Mouse (Mus musculus): ENCODE results near the gene Plcd1. TPM values are rescaled to one million over a fixed set of nuclear protein-coding genes. Genes with fewer than 3 reads are reported as not detected.

The Plcd1 gene
- polyA plus RNA-seq, 1 experiment from 2014 or later, result 17.3 TPM

DNA sequence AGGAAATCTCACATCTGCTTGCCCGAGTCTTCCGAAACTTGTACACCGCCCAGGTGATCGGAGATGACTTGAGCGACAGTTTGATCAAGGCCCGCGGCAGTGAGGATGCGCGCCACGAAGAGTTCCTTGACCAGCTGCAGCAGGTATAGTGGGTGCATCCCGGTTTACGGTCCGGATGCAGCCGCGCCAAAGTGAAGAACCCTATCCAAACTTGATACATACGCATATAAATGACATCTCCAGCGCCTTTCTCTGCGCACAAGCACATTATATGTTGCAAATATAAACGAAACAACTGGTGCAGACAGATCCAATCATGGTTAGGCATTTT is 9.4 kb upstream of the Plcd1 start:
- Histone ChIP-seq H3K36me3 (ENCODE audit: insufficient read depth, low read length) (no peaks in the 10 kb centered on the region), H3K27ac (no peak overlapping the region), H3K4me2 (ENCODE audit: low read length) (peak overlapping the region; percentile 88), H3K4me3 (replicated peaks; ENCODE audit: low read depth, low read length) (peak overlapping the region; percentile 63), H3K9ac (ENCODE audit: low read depth, low read length) (peak overlapping the region; percentile 42; the same call in 1 of the 2 replicates), H3K27me3 (ENCODE audit: insufficient read depth, low read length) (no peaks in the 10 kb centered on the region; the same call in 1 of the 2 replicates), H3K4me1 (replicated peaks; ENCODE audit: insufficient read depth, low read length) (no peaks in the 10 kb centered on the region), H3K9me3 (replicated peaks; ENCODE audit: low read length) (no peaks in the 10 kb centered on the region)
- WGBS, result 2% methylated on average over 19 of the region's 19 CpGs
- TF ChIP-seq CTCF (IDR thresholded peaks at IDR 0.05; ENCODE audit: low read depth), result no peak
- ATAC-seq (replicated peaks; ENCODE audit: low FRiP score, low read depth) (no peak), DNase-seq (ENCODE audit: low spot score) (no peak)

DNA sequence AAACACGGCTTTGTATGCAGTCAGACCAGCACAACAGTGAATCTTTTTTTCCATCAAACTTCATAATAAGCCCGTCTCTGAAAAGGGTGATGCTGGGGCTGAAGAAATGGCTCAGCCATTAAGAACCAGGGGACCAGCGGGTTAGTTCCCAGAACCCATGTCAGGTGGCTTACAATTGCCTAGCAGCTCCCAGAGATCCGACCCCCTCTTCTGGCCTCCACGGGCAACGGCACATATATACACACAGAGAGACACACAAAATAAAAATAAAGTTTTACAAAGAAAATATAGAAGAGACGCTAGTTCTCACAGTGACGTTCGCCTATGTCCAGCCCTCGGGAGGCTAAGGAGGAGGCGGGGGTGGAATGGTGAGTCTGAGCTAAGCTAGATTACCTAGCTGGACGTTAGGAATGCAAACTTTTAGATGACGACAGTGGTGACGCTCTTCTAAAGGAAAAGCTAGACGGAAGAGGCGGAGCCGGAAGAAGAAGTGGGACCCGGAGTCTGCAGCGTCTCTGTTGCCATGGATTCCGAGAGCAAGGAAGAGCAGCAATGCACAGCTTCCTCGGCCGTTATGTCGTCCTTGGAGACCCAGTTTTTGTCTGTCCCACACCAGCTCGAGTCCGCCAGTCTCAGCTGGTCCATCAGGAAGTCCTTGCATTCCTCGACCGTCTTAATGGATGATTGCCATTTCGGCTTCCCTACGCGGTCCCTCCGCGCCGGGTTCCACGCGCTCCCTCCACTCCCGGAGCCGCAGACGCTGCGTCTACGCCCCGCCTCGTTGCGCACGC is 8.9 kb upstream of the Plcd1 start, which contains the start of gene Dlec1:
Dlec1 (plus strand) TSS at position 487 of the 791 bp plus-strand sequence.
- no peaks in the 10 kb centered on the region for H3K4me1 ChIP-seq (replicated peaks; ENCODE audit: insufficient read depth, low read length)
- WGBS, result 3% methylated on average over 44 of the region's 44 CpGs
- TF ChIP-seq CTCF (IDR thresholded peaks at IDR 0.05; ENCODE audit: low read depth), result peak; percentile 47

DNA sequence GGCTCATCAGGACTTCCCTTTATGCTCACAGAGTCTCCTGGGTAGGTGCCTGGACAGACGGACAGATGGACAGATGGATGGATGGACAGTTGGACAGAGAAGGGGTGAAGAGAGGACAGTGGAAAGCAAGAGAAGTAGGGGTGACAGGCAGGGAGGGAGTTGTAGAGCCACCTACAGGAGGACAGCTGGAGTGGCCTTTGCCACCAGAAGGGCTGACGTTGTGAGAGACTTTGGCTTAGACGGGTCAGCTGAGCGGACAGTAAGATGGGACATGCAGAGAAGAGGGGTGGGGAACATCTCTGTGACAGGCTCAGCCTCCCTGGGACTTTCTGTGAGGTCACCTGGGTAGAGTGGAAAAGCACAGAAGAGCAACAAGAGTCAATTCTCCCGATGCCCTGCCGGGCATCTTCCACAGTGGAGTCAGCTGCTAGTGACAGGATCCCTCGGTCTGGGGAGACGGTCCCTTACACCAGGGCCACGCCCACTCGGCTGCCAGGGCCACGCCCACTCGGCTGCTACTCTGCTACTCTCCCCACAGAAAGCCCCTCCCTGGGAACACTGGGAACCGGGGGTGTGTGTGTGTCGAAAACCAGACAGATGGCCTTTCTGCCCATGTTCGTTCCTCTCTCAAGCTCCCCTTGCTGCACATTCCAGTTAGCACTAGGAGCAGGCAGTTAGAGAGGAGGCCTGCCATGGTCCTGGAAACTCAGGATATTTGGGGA is 7.0 kb upstream of the Plcd1 start:
- 0 out of 2 replicates have a peak, but pooled peaks have one; percentile 34 for ATAC-seq (replicated peaks; ENCODE audit: low FRiP score, low read depth)
- DNase-seq (ENCODE audit: low spot score), result no peak
- TF ChIP-seq CTCF (IDR thresholded peaks at IDR 0.05; ENCODE audit: low read depth), result 0 out of 2 replicates have a peak, but pooled peaks have one; percentile 8
- Histone ChIP-seq H3K4me2 (ENCODE audit: low read length) (no peak overlapping the region), H3K36me3 (ENCODE audit: insufficient read depth, low read length) (no peaks in the 10 kb centered on the region), H3K4me3 (replicated peaks; ENCODE audit: low read depth, low read length) (no peak overlapping the region), H3K9ac (ENCODE audit: low read depth, low read length) (no peak overlapping the region), H3K27me3 (ENCODE audit: insufficient read depth, low read length) (no peaks in the 10 kb centered on the region; the same call in 1 of the 2 replicates), H3K4me1 (replicated peaks; ENCODE audit: insufficient read depth, low read length) (no peaks in the 10 kb centered on the region), H3K9me3 (replicated peaks; ENCODE audit: low read length) (no peaks in the 10 kb centered on the region), H3K27ac (no peak overlapping the region)
- 16% methylated on average over 15 of the region's 15 CpGs for WGBS

More for the DNA sequence above, 8.9 kb upstream of the Plcd1 start, which contains the start of gene Dlec1:
- H3K27ac ChIP-seq, result peak within 1 kb of the TSS; percentile 26; the same call in 1 of the 2 replicates
- peak within 1 kb of the TSS; percentile 88 for H3K4me2 ChIP-seq (ENCODE audit: low read length)
- peak within 1 kb of the TSS; percentile 63 for H3K4me3 ChIP-seq (replicated peaks; ENCODE audit: low read depth, low read length)
- H3K36me3 ChIP-seq (ENCODE audit: insufficient read depth, low read length), result no peaks in the 10 kb centered on the region
- H3K9me3 ChIP-seq (replicated peaks; ENCODE audit: low read length), result no peaks in the 10 kb centered on the region
- no peaks in the 10 kb centered on the region; the same call in 1 of the 2 replicates for H3K27me3 ChIP-seq (ENCODE audit: insufficient read depth, low read length)
- peak within 1 kb of the TSS; percentile 47 for H3K9ac ChIP-seq (ENCODE audit: low read depth, low read length)
- peak; percentile 76 for ATAC-seq (replicated peaks; ENCODE audit: low FRiP score, low read depth)
- peak; percentile 98 for DNase-seq (ENCODE audit: low spot score)

DNA sequence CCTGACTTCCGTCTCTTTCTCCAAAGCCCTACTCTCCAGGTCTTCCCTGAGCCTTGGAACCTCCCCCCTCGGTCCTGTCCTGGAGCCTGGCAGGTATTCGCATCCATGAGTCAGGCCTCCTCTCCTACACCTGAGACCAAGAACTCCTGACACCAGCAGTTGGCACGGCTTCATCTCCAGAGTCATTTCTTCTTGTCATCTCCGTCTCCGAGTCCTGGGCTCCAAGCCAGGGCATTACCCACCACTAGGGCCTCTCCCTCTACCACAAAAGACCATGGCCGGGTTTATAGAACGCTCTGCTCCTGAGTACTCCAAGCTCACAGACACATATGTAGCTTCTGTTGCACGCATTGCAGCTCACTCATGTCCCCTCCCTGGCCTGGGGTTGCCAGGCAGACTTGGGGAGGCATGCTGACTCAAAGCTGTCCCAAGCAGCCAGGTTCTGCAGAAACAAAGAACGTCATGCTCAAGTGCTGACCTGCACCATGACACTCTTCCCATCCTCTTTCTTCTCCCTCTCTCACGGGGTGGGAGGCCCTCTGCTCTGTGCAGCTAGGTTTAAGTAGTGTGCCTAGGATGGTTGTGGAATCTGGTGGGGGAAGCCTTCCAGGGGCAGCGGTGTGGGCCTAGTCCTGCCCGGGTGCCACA is 1.3 kb upstream of the Plcd1 start:
- Histone ChIP-seq H3K9ac (ENCODE audit: low read depth, low read length) (no peak overlapping the region), H3K4me2 (ENCODE audit: low read length) (no peak overlapping the region), H3K27me3 (ENCODE audit: insufficient read depth, low read length) (no peaks in the 10 kb centered on the region), H3K36me3 (ENCODE audit: insufficient read depth, low read length) (no peaks in the 10 kb centered on the region), H3K9me3 (replicated peaks; ENCODE audit: low read length) (no peaks in the 10 kb centered on the region), H3K4me1 (replicated peaks; ENCODE audit: insufficient read depth, low read length) (peaks cover 7% of the 10 kb centered on the region), H3K27ac (no peak overlapping the region), H3K4me3 (replicated peaks; ENCODE audit: low read depth, low read length) (no peak overlapping the region)
- 78% methylated on average over 13 of the region's 13 CpGs for WGBS
- DNase-seq (ENCODE audit: low spot score) (no peak), ATAC-seq (replicated peaks; ENCODE audit: low FRiP score, low read depth) (no peak)
- no peak for TF ChIP-seq CTCF (IDR thresholded peaks at IDR 0.05; ENCODE audit: low read depth)

DNA sequence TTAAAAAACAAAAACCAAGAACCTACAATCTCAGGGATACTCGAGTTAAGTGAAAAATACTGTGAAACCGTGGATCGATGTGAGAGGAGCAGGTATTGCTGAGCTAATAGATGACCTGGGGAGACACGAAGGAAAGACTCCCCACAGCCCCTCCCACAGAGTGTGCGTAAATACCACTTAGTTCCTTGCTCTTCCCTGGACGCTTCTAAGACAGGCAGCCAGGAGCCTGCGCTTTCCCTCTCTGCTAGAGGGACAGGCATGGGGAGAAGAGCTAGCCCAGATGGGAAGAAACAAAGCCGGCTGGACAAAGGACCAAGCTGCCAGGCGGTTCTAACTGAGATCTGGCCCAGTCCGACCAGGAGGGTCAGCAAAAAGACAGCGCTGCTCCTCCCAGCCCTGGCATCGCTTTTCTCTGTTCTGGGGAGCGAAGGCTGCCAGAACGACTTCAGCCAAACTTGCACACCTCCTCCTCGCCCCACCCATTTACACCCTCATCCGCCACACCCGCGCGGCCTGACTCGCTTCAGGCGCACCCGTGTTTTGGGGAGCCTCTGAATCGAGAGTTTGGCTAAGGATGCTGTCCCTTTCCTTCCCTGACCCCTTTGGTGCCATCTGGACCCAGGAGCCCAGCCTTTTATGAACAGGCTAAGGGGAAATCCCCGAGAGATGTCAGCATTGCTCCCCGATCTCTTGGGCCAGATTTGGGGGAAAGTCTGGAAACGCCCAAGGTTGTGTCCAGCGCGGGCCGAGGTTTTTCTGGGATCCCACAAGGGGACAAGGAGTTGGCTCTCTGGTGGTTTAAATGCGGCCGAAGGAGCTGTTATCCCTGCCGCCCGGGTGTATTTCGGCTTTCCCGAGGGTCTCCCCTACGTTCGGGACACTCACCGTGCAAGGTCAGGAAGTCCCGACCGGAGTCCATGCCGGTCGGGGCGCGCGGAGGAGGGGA is 556 bp downstream of the Plcd1 start:
- H3K4me2 ChIP-seq (ENCODE audit: low read length), result peak overlapping the region; percentile 92
- H3K36me3 ChIP-seq (ENCODE audit: insufficient read depth, low read length), result no peaks in the 10 kb centered on the region
- H3K9me3 ChIP-seq (replicated peaks; ENCODE audit: low read length), result no peaks in the 10 kb centered on the region
- DNase-seq (ENCODE audit: low spot score) (peak; percentile 45), ATAC-seq (replicated peaks; ENCODE audit: low FRiP score, low read depth) (no peak)
- peak overlapping the region; percentile 39 for H3K27ac ChIP-seq
- no peaks in the 10 kb centered on the region for H3K27me3 ChIP-seq (ENCODE audit: insufficient read depth, low read length)
- 2% methylated on average over 44 of the region's 45 CpGs for WGBS
- H3K4me3 ChIP-seq (replicated peaks; ENCODE audit: low read depth, low read length), result peak overlapping the region; percentile 47
- H3K9ac ChIP-seq (ENCODE audit: low read depth, low read length), result peak overlapping the region; percentile 75
- H3K4me1 ChIP-seq (replicated peaks; ENCODE audit: insufficient read depth, low read length), result peaks cover 9% of the 10 kb centered on the region
- TF ChIP-seq CTCF (IDR thresholded peaks at IDR 0.05; ENCODE audit: low read depth), result no peak

Data from kidney, postnatal 0 days (tissue).